Mouse (Mus musculus) layer of hippocampus, adult 6 months (tissue): ENCODE results near the gene Thy1. TPM values are rescaled to one million over a fixed set of nuclear protein-coding genes. Genes with fewer than 3 reads are reported as not detected.

Experiments used
- long read RNA-seq, 2 experiments: library from polyadenylated mRNA; unstranded; transcript quantifications; one replicate each; pipeline ENCODE4 v2.0.0; 2019 to 2020
- polyA plus RNA-seq: library from polyadenylated mRNA; unstranded; fragments of <200 nt; fragmentation: Nextera tagmentation; gene quantifications from 2 replicates; pipeline ENCODE4 v1.2.3, GENCODE M21; 2021

Thy1 gene
- 324 and 386 TPM in 2 replicates for polyA plus RNA-seq
- long read RNA-seq, experiment 1, transcript Thy1-201 (4 exons, 1,735 nt) = major isoform, 6 of 53 reads
- long read RNA-seq, experiment 1, partial matches to known transcripts = 5 of 53 reads
- long read RNA-seq, experiment 1, other reads (novel, unspliced or antisense) = 42 of 53 reads
- long read RNA-seq, experiment 2, transcript Thy1-201 (4 exons, 1,735 nt) = major isoform, 14 of 16 reads
- long read RNA-seq, experiment 2, partial matches to known transcripts = 0 of 16 reads
- long read RNA-seq, experiment 2, other reads (novel, unspliced or antisense) = 2 of 16 reads

DNA sequence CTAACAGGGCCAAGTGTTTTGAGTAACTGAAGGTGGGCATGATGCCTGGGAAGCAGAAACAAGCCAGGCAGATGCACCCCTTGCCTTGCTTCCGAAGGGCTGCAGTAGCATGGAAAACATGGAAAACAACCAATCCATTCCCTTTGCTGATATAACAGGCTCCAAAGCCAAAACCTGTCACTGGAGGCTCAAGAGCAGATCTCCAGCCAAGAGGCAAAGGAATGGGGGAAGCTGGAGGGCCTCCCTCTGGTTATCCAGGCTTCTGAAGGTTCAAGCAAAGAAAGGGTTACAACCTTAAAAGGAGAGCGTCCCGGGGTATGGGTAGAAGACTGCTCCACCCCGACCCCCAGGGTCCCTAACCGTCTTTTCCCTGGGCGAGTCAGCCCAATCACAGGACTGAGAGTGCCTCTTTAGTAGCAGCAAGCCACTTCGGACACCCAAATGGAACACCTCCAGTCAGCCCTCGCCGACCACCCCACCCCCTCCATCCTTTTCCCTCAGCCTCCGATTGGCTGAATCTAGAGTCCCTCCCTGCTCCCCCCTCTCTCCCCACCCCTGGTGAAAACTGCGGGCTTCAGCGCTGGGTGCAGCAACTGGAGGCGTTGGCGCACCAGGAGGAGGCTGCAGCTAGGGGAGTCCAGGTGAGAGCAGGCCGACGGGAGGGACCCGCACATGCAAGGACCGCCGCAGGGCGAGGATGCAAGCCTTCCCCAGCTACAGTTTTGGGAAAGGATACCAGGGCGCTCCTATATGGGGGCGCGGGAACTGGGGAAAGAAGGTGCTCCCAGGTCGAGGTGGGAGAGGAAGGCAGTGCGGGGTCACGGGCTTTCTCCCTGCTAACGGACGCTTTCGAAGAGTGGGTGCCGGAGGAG is at the start of gene Thy1:
Gene Thy1, plus strand, starts transcription at position 549 of the 872 bp plus-strand sequence.

DNA sequence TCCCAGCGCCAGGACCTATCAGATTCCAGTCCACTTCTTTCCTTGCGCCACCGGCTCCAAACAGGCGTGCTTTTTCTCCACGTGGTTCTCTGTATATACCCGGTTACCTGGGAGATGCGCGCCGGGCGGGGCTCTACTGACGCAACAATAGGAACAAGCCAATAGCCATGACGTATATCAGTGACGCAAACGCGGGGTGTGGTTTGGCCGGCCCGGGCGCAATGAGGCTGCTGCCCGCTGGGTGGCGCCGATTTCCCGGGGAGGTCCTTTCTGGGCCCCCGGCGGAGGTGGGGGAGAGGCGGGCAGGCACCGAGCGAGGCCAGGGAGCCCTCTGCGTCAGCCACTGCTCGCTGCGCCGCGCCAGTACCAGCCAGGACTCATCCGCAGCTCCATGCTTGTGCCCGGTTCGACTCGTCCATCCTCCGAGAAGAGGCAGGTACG is 23.6 kb downstream of the Thy1 start, which contains the start of gene Usp2:
Gene Usp2, plus strand, starts transcription at position 237 of the 441 bp plus-strand sequence.

Other genes with a start within 250 kb of the Thy1 start
- 116 and 137 TPM in 2 replicates for gene Usp2, start 23.6 kb downstream of the Thy1 start, polyA plus RNA-seq
- gene Mfrp, start 58.3 kb downstream of the Thy1 start, polyA plus RNA-seq = 0.06 and 9.7 TPM in 2 replicates
- gene C1qtnf5, start 63.9 kb downstream of the Thy1 start, polyA plus RNA-seq = 30.3 and 40.8 TPM in 2 replicates
- 0.10 and 0.14 TPM in 2 replicates for gene Gm49380, start 70.1 kb downstream of the Thy1 start, polyA plus RNA-seq
- gene Rnf26, start 70.1 kb downstream of the Thy1 start, polyA plus RNA-seq = 10.8 and 13.6 TPM in 2 replicates
- 2.6 and 2.8 TPM in 2 replicates for gene Mcam, start 91.1 kb downstream of the Thy1 start, polyA plus RNA-seq
- gene Cbl, start 190.7 kb downstream of the Thy1 start, polyA plus RNA-seq = 11.8 and 12.1 TPM in 2 replicates
- 14.2 and 18.1 TPM in 2 replicates for gene Ccdc153, start 197.3 kb downstream of the Thy1 start, polyA plus RNA-seq
- gene Pdzd3, start 208.1 kb downstream of the Thy1 start, polyA plus RNA-seq = 0.90 and 1.1 TPM in 2 replicates
- 6.2 and 7.2 TPM in 2 replicates for gene Nlrx1, start 225.2 kb downstream of the Thy1 start, polyA plus RNA-seq
- 25.1 and 26.3 TPM in 2 replicates for gene Abcg4, start 245.2 kb downstream of the Thy1 start, polyA plus RNA-seq